ENCODE assay signal across 20 mouse cellular contexts in genomic region chr16:23969919-23970318, GRCm38 (mm10). TPM values are rescaled to one million over a fixed set of nuclear protein-coding genes. Genes with fewer than 3 reads are reported as not detected.
A peak's percentile ranks its signal among the peaks of the same experiment; 100 is the strongest.
DNase-seq lines count a peak whose midpoint lies in the region; ATAC-seq lines count a peak whose summit lies in the region.
"Had no signal": no experiment of that assay in that cellular context is flagged by ENCODE, and none has a peak within 500 bp of the region (broad histone marks: within the 10 kb centered on the region; RNA-seq: fewer than 3 reads in every experiment).

No protein-coding gene starts in this region.

- no peak overlapping the region for H3K4me2 ChIP-seq in embryonic facial prominence, embryonic 13.5 days
- H3K4me2 ChIP-seq in lung, embryonic 15.5 days, result no peak overlapping the region
- no peak overlapping the region for H3K4me2 ChIP-seq in embryonic facial prominence, embryonic 15.5 days (replicated peaks)
- no peak overlapping the region for H3K4me2 ChIP-seq in stomach, embryonic 14.5 days (replicated peaks; ENCODE audit: low read depth, low read length)
- H3K4me2 ChIP-seq in hindbrain, embryonic 14.5 days (replicated peaks), result no peak overlapping the region
- H3K4me2 ChIP-seq: embryonic facial prominence, embryonic 12.5 days; hindbrain, embryonic 12.5 days; limb, embryonic 13.5 days had no signal

- 64% methylated on average over 14 of the region's 14 CpGs for WGBS in embryonic facial prominence, embryonic 13.5 days
- 87% methylated on average over 14 of the region's 14 CpGs for WGBS in embryonic facial prominence, embryonic 10.5 days
- 58% methylated on average over 14 of the region's 14 CpGs for WGBS in lung, embryonic 15.5 days
- WGBS in embryonic facial prominence, embryonic 15.5 days, result 52% methylated on average over 14 of the region's 14 CpGs
- WGBS in stomach, embryonic 14.5 days, result 62% methylated on average over 14 of the region's 14 CpGs
- 80% methylated on average over 14 of the region's 14 CpGs for WGBS in hindbrain, embryonic 14.5 days

- no peaks in the 10 kb centered on the region for H3K9me3 ChIP-seq in embryonic facial prominence, embryonic 13.5 days
- no peaks in the 10 kb centered on the region for H3K9me3 ChIP-seq in embryonic facial prominence, embryonic 10.5 days
- H3K9me3 ChIP-seq in lung, embryonic 15.5 days, result no peaks in the 10 kb centered on the region
- H3K9me3 ChIP-seq in embryonic facial prominence, embryonic 15.5 days (replicated peaks), result no peaks in the 10 kb centered on the region
- H3K9me3 ChIP-seq in stomach, embryonic 14.5 days (ENCODE audit: control insufficient read depth, low read depth, low read length), result no peaks in the 10 kb centered on the region
- no peaks in the 10 kb centered on the region for H3K9me3 ChIP-seq in hindbrain, embryonic 14.5 days (ENCODE audit: control insufficient read depth, low read length)
- H3K9me3 ChIP-seq: embryonic facial prominence, embryonic 12.5 days; hindbrain, embryonic 12.5 days had no signal

- peaks cover 29% of the 10 kb centered on the region for H3K4me1 ChIP-seq in embryonic facial prominence, embryonic 13.5 days
- peaks cover 13% of the 10 kb centered on the region for H3K4me1 ChIP-seq in embryonic facial prominence, embryonic 10.5 days
- 0 out of 2 replicates have a peak, but pooled peaks cover 4% of the 10 kb centered on the region for H3K4me1 ChIP-seq in lung, embryonic 15.5 days
- peaks cover 14% of the 10 kb centered on the region for H3K4me1 ChIP-seq in embryonic facial prominence, embryonic 15.5 days
- H3K4me1 ChIP-seq in stomach, embryonic 14.5 days (ENCODE audit: control insufficient read depth, insufficient read depth, low read length), result no peaks in the 10 kb centered on the region
- H3K4me1 ChIP-seq in hindbrain, embryonic 14.5 days (replicated peaks; ENCODE audit: control insufficient read depth, insufficient read depth, low read length), result no peaks in the 10 kb centered on the region
- H3K4me1 ChIP-seq: embryonic facial prominence, embryonic 12.5 days; hindbrain, embryonic 12.5 days had no signal

- peak overlapping the region; percentile 75; the same call in 1 of the 2 replicates for H3K27ac ChIP-seq in embryonic facial prominence, embryonic 13.5 days
- H3K27ac ChIP-seq in embryonic facial prominence, embryonic 10.5 days (replicated peaks), result no peak overlapping the region
- H3K27ac ChIP-seq in lung, embryonic 15.5 days, result peak overlapping the region; percentile 27
- 0 out of 2 replicates have a peak overlapping the region, but pooled peaks have one; percentile 30 for H3K27ac ChIP-seq in embryonic facial prominence, embryonic 15.5 days (replicated peaks)
- H3K27ac ChIP-seq in stomach, embryonic 14.5 days (ENCODE audit: low read length), result no peak overlapping the region
- H3K27ac ChIP-seq in hindbrain, embryonic 14.5 days, result no peak overlapping the region
- H3K27ac ChIP-seq: embryonic facial prominence, embryonic 12.5 days; hindbrain, embryonic 12.5 days; limb, embryonic 13.5 days had no signal

- peaks cover 45% of the 10 kb centered on the region for H3K36me3 ChIP-seq in embryonic facial prominence, embryonic 13.5 days
- no peaks in the 10 kb centered on the region for H3K36me3 ChIP-seq in embryonic facial prominence, embryonic 10.5 days (replicated peaks)
- peaks cover 35% of the 10 kb centered on the region for H3K36me3 ChIP-seq in lung, embryonic 15.5 days
- peaks cover 70% of the 10 kb centered on the region for H3K36me3 ChIP-seq in embryonic facial prominence, embryonic 15.5 days
- H3K36me3 ChIP-seq in stomach, embryonic 14.5 days (ENCODE audit: control insufficient read depth, insufficient read depth, low read length), result peaks cover 6% of the 10 kb centered on the region; the same call in 1 of the 2 replicates
- H3K36me3 ChIP-seq in hindbrain, embryonic 14.5 days (replicated peaks; ENCODE audit: control insufficient read depth, insufficient read depth), result no peaks in the 10 kb centered on the region
- H3K36me3 ChIP-seq: hindbrain, embryonic 12.5 days had no signal

- no peak overlapping the region for H3K9ac ChIP-seq in embryonic facial prominence, embryonic 13.5 days
- H3K9ac ChIP-seq in lung, embryonic 15.5 days, result no peak overlapping the region
- no peak overlapping the region for H3K9ac ChIP-seq in embryonic facial prominence, embryonic 15.5 days
- H3K9ac ChIP-seq in stomach, embryonic 14.5 days (replicated peaks; ENCODE audit: low read depth, low read length), result no peak overlapping the region
- no peak overlapping the region for H3K9ac ChIP-seq in hindbrain, embryonic 14.5 days
- H3K9ac ChIP-seq: embryonic facial prominence, embryonic 12.5 days; hindbrain, embryonic 12.5 days; limb, embryonic 13.5 days; liver, postnatal 0 days had no signal

- H3K4me3 ChIP-seq in embryonic facial prominence, embryonic 13.5 days, result no peak overlapping the region
- H3K4me3 ChIP-seq in embryonic facial prominence, embryonic 10.5 days, result no peak overlapping the region
- H3K4me3 ChIP-seq in lung, embryonic 15.5 days, result no peak overlapping the region
- H3K4me3 ChIP-seq in embryonic facial prominence, embryonic 15.5 days (replicated peaks), result no peak overlapping the region
- H3K4me3 ChIP-seq in stomach, embryonic 14.5 days (ENCODE audit: low read depth, low read length), result no peak overlapping the region
- H3K4me3 ChIP-seq in hindbrain, embryonic 14.5 days (replicated peaks; ENCODE audit: low read length), result no peak overlapping the region
- H3K4me3 ChIP-seq: embryonic facial prominence, embryonic 12.5 days; hindbrain, embryonic 12.5 days; limb, embryonic 13.5 days had no signal

- no peak for ATAC-seq in embryonic facial prominence, embryonic 13.5 days (ENCODE audit: insufficient number of reproducible peaks, insufficient read depth, low FRiP score, low TSS enrichment, low read depth)
- 0 out of 2 replicates have a peak, but pooled peaks have one; percentile 8 for ATAC-seq in lung, embryonic 15.5 days (ENCODE audit: borderline replicate concordance, extremely low read depth, low FRiP score, low TSS enrichment)
- ATAC-seq in embryonic facial prominence, embryonic 15.5 days (ENCODE audit: insufficient number of reproducible peaks, low FRiP score, low TSS enrichment, low read depth), result no peak
- ATAC-seq in stomach, embryonic 14.5 days (ENCODE audit: insufficient number of reproducible peaks, insufficient read depth, low FRiP score, low read depth), result 0 out of 2 replicates have a peak, but pooled peaks have one; percentile 58
- no peak for ATAC-seq in hindbrain, embryonic 14.5 days (ENCODE audit: low FRiP score)
- ATAC-seq: liver, postnatal 0 days; midbrain, embryonic 16.5 days had no signal

- H3K27me3 ChIP-seq in embryonic facial prominence, embryonic 13.5 days, result no peaks in the 10 kb centered on the region
- H3K27me3 ChIP-seq in embryonic facial prominence, embryonic 10.5 days (replicated peaks; ENCODE audit: low read depth, poor library complexity, severe bottlenecking), result no peaks in the 10 kb centered on the region
- no peaks in the 10 kb centered on the region for H3K27me3 ChIP-seq in lung, embryonic 15.5 days
- no peaks in the 10 kb centered on the region for H3K27me3 ChIP-seq in embryonic facial prominence, embryonic 15.5 days
- no peaks in the 10 kb centered on the region for H3K27me3 ChIP-seq in stomach, embryonic 14.5 days (ENCODE audit: control insufficient read depth, insufficient read depth, low read length)
- no peaks in the 10 kb centered on the region for H3K27me3 ChIP-seq in hindbrain, embryonic 14.5 days (ENCODE audit: control insufficient read depth, insufficient read depth, low read length)
- H3K27me3 ChIP-seq: embryonic facial prominence, embryonic 12.5 days; hindbrain, embryonic 12.5 days had no signal

- DNase-seq in embryonic facial prominence, embryonic 10.5 days (ENCODE audit: low spot score), result no peak
- DNase-seq in lung, postnatal 25 days (ENCODE audit: low spot score), result no peak
- no peak for DNase-seq in hindbrain, embryonic 14.5 days (ENCODE audit: low spot score)
- DNase-seq: kidney, adult 18-20 months; liver, postnatal 0 days; thymus, postnatal 36 days had no signal

RNA-seq across cellular contexts. Expression of gene Gm37419, which starts 18.4 kb away (rescaled TPM):
- not detected in 2 replicates for polyA plus RNA-seq in embryonic facial prominence, embryonic 13.5 days (2015; fragmentation: Nextera tagmentation; extraction: Ambion mirVana)
- not detected in 2 replicates for polyA plus RNA-seq in embryonic facial prominence, embryonic 10.5 days (2016; fragmentation: Nextera tagmentation; extraction: Ambion mirVana)
- polyA plus RNA-seq in lung, embryonic 15.5 days (2015; fragmentation: Nextera tagmentation; extraction: Ambion mirVana), result not detected in 2 replicates
- not detected in 2 replicates for polyA plus RNA-seq in embryonic facial prominence, embryonic 15.5 days (2015; fragmentation: Nextera tagmentation; extraction: Ambion mirVana)
- polyA plus RNA-seq in stomach, embryonic 14.5 days (2014; fragmentation: Nextera tagmentation; extraction: Ambion mirVana), result not detected in 2 replicates
- polyA plus RNA-seq in hindbrain, embryonic 14.5 days (2014; fragmentation: Nextera tagmentation; extraction: Ambion mirVana), result not detected in 2 replicates
- polyA plus RNA-seq: C2C12; embryonic facial prominence, embryonic 12.5 days; forebrain, embryonic 11.5 days; frontal cortex, adult 2 months; heart, embryonic 16.5 days; hindbrain, embryonic 12.5 days; limb, embryonic 13.5 days; liver, postnatal 0 days; midbrain, embryonic 16.5 days; neural tube, embryonic 11.5 days; spleen, adult 2 months had no signal

RNA-seq across cellular contexts. Expression of gene Bcl6, which starts 18.7 kb away (rescaled TPM):
- polyA plus RNA-seq in embryonic facial prominence, embryonic 13.5 days (2015; fragmentation: Nextera tagmentation; extraction: Ambion mirVana), result 1.8 TPM in 2 replicates
- polyA plus RNA-seq in embryonic facial prominence, embryonic 10.5 days (2016; fragmentation: Nextera tagmentation; extraction: Ambion mirVana), result 0.16 and 0.25 TPM in 2 replicates
- polyA plus RNA-seq in lung, embryonic 15.5 days (2015; fragmentation: Nextera tagmentation; extraction: Ambion mirVana), result 1.7 TPM in 2 replicates
- 3.0 and 3.4 TPM in 2 replicates for polyA plus RNA-seq in embryonic facial prominence, embryonic 15.5 days (2015; fragmentation: Nextera tagmentation; extraction: Ambion mirVana)
- polyA plus RNA-seq in stomach, embryonic 14.5 days (2014; fragmentation: Nextera tagmentation; extraction: Ambion mirVana), result 1.4 and 1.5 TPM in 2 replicates
- 0.35 and 0.50 TPM in 2 replicates for polyA plus RNA-seq in hindbrain, embryonic 14.5 days (2014; fragmentation: Nextera tagmentation; extraction: Ambion mirVana)

RNA-seq across cellular contexts. Expression of gene Rtp2, which starts 37.7 kb away (rescaled TPM):
- 0.79 and 2.4 TPM in 2 replicates for polyA plus RNA-seq in embryonic facial prominence, embryonic 13.5 days (2015; fragmentation: Nextera tagmentation; extraction: Ambion mirVana)
- 0.10 TPM in 1 of 2 replicates, not detected in the other for polyA plus RNA-seq in embryonic facial prominence, embryonic 10.5 days (2016; fragmentation: Nextera tagmentation; extraction: Ambion mirVana)
- not detected in 2 replicates for polyA plus RNA-seq in lung, embryonic 15.5 days (2015; fragmentation: Nextera tagmentation; extraction: Ambion mirVana)
- polyA plus RNA-seq in embryonic facial prominence, embryonic 15.5 days (2015; fragmentation: Nextera tagmentation; extraction: Ambion mirVana), result 4.4 and 5.9 TPM in 2 replicates
- polyA plus RNA-seq in stomach, embryonic 14.5 days (2014; fragmentation: Nextera tagmentation; extraction: Ambion mirVana), result not detected in 2 replicates
- not detected in 2 replicates for polyA plus RNA-seq in hindbrain, embryonic 14.5 days (2014; fragmentation: Nextera tagmentation; extraction: Ambion mirVana)
- polyA plus RNA-seq: C2C12; forebrain, embryonic 11.5 days; heart, embryonic 16.5 days; hindbrain, embryonic 12.5 days; limb, embryonic 13.5 days; liver, postnatal 0 days; neural tube, embryonic 11.5 days; spleen, adult 2 months had no signal

Comparison
In these comparisons a context has a peak if more than half of its experiments do, and no peak if none do; other contexts are left out.
1. H3K27ac ChIP-seq: peak in embryonic facial prominence, embryonic 13.5 days (single experiment), lung, embryonic 15.5 days (single experiment) and embryonic facial prominence, embryonic 15.5 days (single experiment); none in embryonic facial prominence, embryonic 10.5 days (single experiment), stomach, embryonic 14.5 days (single experiment) and hindbrain, embryonic 14.5 days (single experiment).
2. ATAC-seq: peak in lung, embryonic 15.5 days (single experiment) and stomach, embryonic 14.5 days (single experiment); none in embryonic facial prominence, embryonic 13.5 days (single experiment), embryonic facial prominence, embryonic 15.5 days (single experiment) and hindbrain, embryonic 14.5 days (single experiment).